Mouse (Mus musculus): Measurements from ENCODE around the gene Phf5a.

DNA sequence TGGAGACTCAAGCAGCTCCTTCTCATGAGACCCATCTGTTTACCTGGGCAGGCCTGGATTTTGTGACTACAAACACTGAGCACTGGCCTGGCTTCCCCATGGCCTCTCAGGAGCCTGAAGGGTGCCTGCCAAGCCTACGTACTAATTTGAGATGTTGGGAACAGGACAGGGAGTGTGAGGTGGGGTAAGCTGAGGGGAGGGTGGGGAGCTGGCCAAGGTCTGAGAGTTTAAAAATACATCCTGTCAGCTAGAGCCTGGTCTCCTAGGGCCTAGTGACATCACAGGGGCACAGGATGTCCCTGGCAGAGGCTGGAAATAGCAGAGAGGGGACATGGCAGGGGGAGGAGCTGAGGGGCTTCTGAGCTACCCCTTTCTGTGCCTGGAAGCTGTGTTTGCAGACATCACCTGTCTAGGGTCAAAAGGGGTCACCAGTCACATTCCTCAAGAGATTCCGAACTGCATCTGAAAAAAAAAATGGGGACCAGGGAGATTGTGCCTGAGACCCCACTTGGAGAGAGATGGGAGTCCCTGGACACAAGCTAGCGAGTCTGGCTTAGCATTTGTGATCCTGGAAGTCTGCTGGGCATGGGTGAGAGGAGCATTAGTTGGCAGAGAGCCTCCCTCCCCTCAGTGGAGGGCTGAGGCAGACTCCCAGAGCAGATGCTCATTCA lies 37.4 kb downstream of the Phf5a start:
- no peak for TF ChIP-seq CTCF (IDR thresholded peaks at IDR 0.05; ENCODE audit: low read depth)
- TF ChIP-seq EP300 (IDR thresholded peaks at IDR 0.05; ENCODE audit: low read depth): no peak

All from liver, postnatal 0 days (tissue).